Mouse (Mus musculus) olfactory bulb, adult 2 months (tissue): ENCODE measurements around the gene Cd96. TPM values are rescaled to one million over a fixed set of nuclear protein-coding genes. Genes with fewer than 3 reads are reported as not detected.

ENCODE experiments used
- H3K27ac ChIP-seq: fragments of 200-500 bp; 2 replicates; pipeline ENCODE4 v1.5.1; 2012; ENCODE audit warnings: low read depth, low read length; ENCODE audit not compliant: insufficient read depth
- H3K4me1 ChIP-seq: fragments of 200-500 bp; 2 replicates; pipeline ENCODE4 v1.6.1; 2012; ENCODE audit warnings: low read length; ENCODE audit not compliant: control insufficient read depth, insufficient read depth
- H3K4me3 ChIP-seq: fragments of 200-500 bp; 2 replicates; pipeline ENCODE4 v1.5.1; 2012; ENCODE audit warnings: mild to moderate bottlenecking, low read depth, low read length, moderate library complexity; ENCODE audit not compliant: insufficient read depth
- CTCF ChIP-seq: fragments of 200-500 bp; IDR thresholded peaks from 2 replicates; pipeline ENCODE4 v1.5.1; 2012; ENCODE audit warnings: low read depth, mild to moderate bottlenecking, low read length, moderate library complexity; ENCODE audit not compliant: insufficient read depth
- POLR2A ChIP-seq: fragments of 200-500 bp; IDR thresholded peaks from 2 replicates; pipeline ENCODE4 v1.6.1; 2012; ENCODE audit warnings: mild to moderate bottlenecking, low read depth, low read length, moderate library complexity; ENCODE audit not compliant: insufficient read depth
- WGBS: fragments of 180-500 bp; shearing (Covaris S2); methylation state at CpG from one replicate; pipeline ENCODE4 v1.1.7; 2018; 5-methylcytosine and 5-hydroxymethylcytosine counted together
- polyA plus RNA-seq: library from polyadenylated mRNA; stranded (reverse); fragments of >200 nt; gene quantifications from 2 replicates; pipeline ENCODE4 v1.2.4, GENCODE M21; 2012; ENCODE audit warnings: low replicate concordance; ENCODE audit not compliant: missing spikeins, insufficient read depth, insufficient read length

The Cd96 gene
- polyA plus RNA-seq, 1 experiment, result not detected

DNA sequence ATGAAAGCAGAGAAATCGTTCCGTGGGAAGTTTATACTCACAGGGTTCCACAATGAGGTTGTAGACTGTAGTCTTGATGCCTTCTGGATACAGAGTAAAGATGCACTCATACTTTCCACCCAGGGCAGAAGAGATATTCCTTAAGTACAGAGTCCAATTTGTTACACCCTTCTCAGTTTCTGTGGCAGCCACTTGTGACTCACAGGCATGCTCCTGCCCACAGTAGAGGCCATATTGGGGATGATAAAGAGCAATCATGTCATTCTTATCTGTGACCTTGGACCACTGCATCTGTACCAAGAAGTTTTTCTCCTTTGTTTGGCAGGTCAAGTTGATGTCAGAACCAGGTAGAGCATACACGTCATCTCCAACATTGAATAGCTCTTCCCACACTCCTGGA, 2.4 kb downstream of the Cd96 start:
- H3K27ac ChIP-seq, result no peak overlapping the region
- TF ChIP-seq POLR2A, result no peak
- TF ChIP-seq CTCF, result no peak
- no peaks in the 10 kb centered on the region for H3K4me1 ChIP-seq
- 86% methylated on average over 3 of the region's 3 CpGs for WGBS
- no peak overlapping the region for H3K4me3 ChIP-seq

- TF ChIP-seq POLR2A (no peak), CTCF (no peak)
- 82% methylated on average over 2 of the region's 2 CpGs for WGBS
- Histone ChIP-seq H3K27ac (no peak overlapping the region), H3K4me1 (no peaks in the 10 kb centered on the region), H3K4me3 (no peak overlapping the region)
These were observed 5.3 kb downstream of the Cd96 start for GRCm38 (mm10) chr16:46114727-46115126.

DNA sequence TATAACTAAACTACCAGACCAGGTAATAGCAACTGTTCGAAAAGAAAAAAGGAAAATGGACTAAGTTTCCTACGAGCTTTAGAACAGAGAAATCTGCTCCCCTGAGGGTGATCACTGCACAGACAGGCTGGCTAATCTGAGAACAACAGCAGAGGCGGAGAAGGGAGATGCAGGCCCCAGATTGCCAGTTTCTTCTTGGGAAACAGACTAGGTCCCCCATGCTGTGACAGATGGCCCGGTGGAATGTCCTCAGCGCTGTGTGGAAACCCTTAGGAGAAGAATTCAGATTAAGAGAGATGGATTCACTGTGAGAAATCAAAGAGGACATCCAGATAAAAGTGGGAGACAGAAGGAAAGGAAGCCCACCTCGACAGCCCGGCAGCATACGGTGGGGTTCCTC, 10.5 kb downstream of the Cd96 start:
- 76% methylated on average over 8 of the region's 8 CpGs for WGBS
- TF ChIP-seq POLR2A, result no peak
- no peak for TF ChIP-seq CTCF

GRCm38 (mm10) chr16:46107431-46107830, 12.6 kb downstream of the Cd96 start:
- no peak overlapping the region for H3K4me3 ChIP-seq
- no peak overlapping the region for H3K27ac ChIP-seq
- H3K4me1 ChIP-seq, result no peaks in the 10 kb centered on the region
- TF ChIP-seq CTCF (no peak), POLR2A (no peak)
- 62% methylated on average over 4 of the region's 4 CpGs for WGBS

More for the DNA sequence above, 10.5 kb downstream of the Cd96 start:
- no peak overlapping the region for H3K27ac ChIP-seq
- no peaks in the 10 kb centered on the region for H3K4me1 ChIP-seq
- no peak overlapping the region for H3K4me3 ChIP-seq

GRCm38 (mm10) chr16:46104491-46104890, 15.6 kb downstream of the Cd96 start:
- 87% methylated on average over 9 of the region's 9 CpGs for WGBS
- TF ChIP-seq POLR2A (no peak), CTCF (no peak)
- H3K27ac ChIP-seq, result no peak overlapping the region
- no peaks in the 10 kb centered on the region for H3K4me1 ChIP-seq
- no peak overlapping the region for H3K4me3 ChIP-seq

DNA sequence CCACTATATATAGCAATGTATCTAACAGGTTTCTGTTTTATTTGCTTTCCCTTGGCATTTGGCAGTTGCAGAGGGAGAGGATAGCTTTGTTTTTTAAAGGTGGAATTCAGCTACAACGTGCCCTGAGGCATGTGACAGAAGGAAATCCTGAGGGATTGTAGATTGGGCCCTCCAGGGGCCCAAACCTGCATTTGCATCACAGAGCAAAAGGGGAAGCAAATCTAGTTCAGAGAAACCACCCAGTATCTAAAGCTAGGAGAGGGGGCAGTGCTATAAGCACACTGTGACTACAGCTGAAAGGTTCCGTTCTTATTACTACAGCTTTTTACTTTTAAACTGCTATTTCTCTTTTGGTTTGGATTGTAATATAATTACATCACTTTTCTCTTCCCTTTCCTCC, 18.3 kb downstream of the Cd96 start:
- WGBS, result 72% methylated on average over 2 of the region's 2 CpGs
- Histone ChIP-seq H3K27ac (no peak overlapping the region), H3K4me1 (peaks cover 2% of the 10 kb centered on the region; the same call in 1 of the 2 replicates), H3K4me3 (no peak overlapping the region)
- no peak for TF ChIP-seq CTCF
- TF ChIP-seq POLR2A, result no peak

- H3K27ac ChIP-seq, result no peak overlapping the region
- TF ChIP-seq POLR2A (no peak), CTCF (no peak)
- no peak overlapping the region for H3K4me3 ChIP-seq
- peaks cover 2% of the 10 kb centered on the region; the same call in 1 of the 2 replicates for H3K4me1 ChIP-seq
- WGBS, result 77% methylated on average over 2 of the region's 2 CpGs
These were observed 19.8 kb downstream of the Cd96 start for GRCm38 (mm10) chr16:46100286-46100685.

GRCm38 (mm10) chr16:46097421-46097820, 22.6 kb downstream of the Cd96 start:
- peaks cover 7% of the 10 kb centered on the region for H3K4me1 ChIP-seq
- 53% methylated on average over 9 of the region's 9 CpGs for WGBS
- no peak overlapping the region for H3K4me3 ChIP-seq
- H3K27ac ChIP-seq, result no peak overlapping the region
- TF ChIP-seq POLR2A (no peak), CTCF (no peak)

DNA sequence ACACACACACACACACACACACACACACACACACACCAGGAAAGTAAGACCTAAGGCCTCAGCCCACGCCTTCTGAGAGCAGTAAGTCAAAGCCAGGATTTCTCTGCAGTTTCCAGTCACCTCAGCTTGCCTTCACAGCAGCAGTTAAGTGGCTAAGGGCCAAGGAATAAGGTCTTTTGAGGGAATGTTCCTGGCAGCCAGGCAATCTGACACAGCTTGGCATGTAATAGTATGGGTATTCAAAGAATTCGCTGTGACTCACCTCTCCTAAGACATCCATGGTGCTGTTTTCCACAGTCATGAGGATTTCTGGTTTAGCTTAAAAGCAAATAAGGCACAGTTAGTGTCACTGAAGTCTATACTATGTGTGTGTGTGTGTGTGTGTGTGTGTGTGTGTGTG, 25.6 kb downstream of the Cd96 start:
- 30% methylated on average over 2 of the region's 2 CpGs for WGBS
- H3K27ac ChIP-seq, result no peak overlapping the region

DNA sequence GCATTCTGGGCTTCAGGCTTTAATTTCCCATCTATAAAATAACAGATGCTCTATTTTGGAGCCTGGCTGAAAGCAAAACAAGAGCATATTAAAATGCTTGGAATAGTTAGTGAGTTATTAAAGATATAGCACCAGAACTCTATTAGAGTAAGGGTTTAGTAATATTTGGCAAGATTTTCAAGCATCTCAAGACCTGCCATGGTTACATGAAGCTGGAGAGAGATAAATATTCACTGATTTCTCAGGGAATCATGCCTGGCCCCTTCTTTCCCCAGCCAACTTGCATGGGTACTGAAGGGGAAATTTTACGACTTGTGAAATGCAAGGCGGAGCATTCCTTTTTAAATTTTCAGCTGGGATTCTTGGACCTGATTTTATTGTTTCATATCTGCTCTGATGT, 27.1 kb downstream of the Cd96 start:
- TF ChIP-seq CTCF (no peak), POLR2A (no peak)
- Histone ChIP-seq H3K27ac (no peak overlapping the region), H3K4me3 (no peak overlapping the region), H3K4me1 (peaks cover 5% of the 10 kb centered on the region)
- 82% methylated on average over 2 of the region's 2 CpGs for WGBS

More for the DNA sequence above, 25.6 kb downstream of the Cd96 start:
- TF ChIP-seq CTCF, result no peak
- TF ChIP-seq POLR2A, result no peak
- Histone ChIP-seq H3K4me3 (no peak overlapping the region), H3K4me1 (peaks cover 7% of the 10 kb centered on the region)
